Mouse (Mus musculus) kidney, adult 8-10 months (tissue): Measurements from ENCODE around the gene Slc15a1.
A peak's percentile ranks its signal among the peaks of the same experiment; 100 is the strongest.

Experiments
- DNase-seq, 2 experiments: peaks; one replicate each; pipeline ENCODE4 v3.0.0; 2022

Gene Slc15a1

DNA sequence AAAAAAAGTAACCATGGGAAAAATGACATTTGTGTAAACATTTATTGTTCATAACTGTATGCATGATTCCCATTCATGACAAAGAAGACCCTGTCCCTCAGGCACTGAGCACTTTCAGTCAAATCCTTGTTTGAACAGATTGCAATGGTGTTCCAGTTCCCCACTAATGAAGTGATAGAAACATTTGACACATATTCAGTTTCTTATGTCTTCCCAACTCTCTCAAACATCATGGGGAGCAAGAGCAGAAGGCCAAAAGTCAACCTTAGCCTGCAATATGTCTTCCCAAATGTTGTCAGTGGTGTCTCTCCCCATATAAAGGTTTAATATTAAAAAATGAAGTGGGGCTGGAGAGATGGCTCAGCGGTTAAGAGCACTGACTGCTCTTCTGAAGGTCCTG lies 19.3 kb downstream of the Slc15a1 start:
- DNase-seq = no peak

DNA sequence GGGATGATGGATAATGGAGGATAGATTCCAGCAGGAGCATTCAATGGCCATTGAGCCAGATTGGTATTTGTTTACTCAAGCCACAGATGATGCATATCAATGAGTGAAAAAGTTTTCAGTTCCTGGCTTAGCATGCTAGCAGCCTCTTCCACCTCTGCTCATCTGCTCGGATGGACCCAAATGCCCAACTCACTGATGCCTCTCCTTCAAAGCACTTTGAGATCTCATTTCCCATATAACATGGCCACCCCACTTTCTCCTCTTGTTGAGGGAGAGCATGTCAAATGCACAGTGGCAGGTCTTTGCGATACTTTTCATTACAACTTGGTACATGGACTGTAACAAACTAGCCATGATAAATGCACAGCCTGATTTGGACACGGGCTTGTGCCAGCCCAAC lies 20.6 kb downstream of the Slc15a1 start:
- no peak for DNase-seq

DNA sequence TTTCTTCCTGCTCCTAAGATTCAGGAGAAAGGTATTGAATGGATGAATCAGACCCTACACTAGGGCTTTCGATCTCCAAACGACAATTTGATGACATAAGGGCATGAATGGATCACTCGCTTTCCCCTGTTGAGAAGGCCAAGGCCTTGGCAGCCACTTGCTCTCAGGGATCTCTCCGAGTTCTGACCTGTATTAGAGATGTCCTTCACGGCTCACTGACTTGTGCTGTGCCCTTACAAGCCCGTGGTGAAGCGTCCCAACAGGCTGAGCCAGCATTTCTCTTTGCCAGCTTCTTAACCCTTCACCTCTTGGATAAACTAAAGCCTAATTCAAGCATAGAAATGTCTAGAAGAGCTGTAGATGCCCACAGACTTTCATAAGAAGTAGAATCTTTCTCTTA lies 22.9 kb downstream of the Slc15a1 start:
- peak; percentile 52 to 61 for DNase-seq

DNA sequence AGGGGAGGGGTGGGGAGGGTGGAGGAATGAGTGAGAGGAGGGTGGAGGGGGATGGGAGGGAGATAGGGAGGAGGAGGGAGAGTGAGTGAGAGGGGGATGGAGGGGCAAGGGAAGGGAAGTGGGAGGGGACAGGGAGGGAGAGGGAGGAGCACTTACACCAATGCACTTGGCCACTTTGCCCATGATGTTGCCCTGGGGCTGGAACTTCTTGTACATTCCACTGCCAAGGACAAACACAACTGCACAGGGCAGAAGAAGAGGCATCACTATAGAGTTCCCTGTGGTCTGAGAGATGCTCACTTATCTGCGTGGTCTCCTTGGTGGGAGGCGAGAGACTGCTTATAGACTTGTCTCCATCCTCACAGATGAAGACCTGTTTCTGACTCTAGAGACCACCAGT lies 23.5 kb downstream of the Slc15a1 start:
- no peak for DNase-seq

DNA sequence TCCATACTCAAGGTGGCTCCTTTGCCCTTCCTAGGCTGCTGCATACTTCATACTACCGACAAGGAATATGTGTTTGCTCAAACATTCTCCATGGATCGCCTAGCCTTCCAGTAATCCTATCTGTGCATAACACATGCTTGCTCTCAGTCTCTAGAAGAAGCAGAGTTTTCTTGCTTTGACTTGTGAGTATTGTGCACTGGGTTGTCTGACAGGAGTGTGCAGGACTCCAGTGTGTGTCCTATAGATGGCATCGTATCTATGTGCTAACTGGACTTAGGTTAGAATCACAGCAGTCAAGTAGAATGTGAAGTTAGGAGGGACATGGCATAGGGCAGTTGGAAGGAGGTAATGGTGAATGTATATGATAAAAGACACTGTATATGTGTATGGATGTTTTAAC lies 26.0 kb downstream of the Slc15a1 start:
- DNase-seq = no peak

DNA sequence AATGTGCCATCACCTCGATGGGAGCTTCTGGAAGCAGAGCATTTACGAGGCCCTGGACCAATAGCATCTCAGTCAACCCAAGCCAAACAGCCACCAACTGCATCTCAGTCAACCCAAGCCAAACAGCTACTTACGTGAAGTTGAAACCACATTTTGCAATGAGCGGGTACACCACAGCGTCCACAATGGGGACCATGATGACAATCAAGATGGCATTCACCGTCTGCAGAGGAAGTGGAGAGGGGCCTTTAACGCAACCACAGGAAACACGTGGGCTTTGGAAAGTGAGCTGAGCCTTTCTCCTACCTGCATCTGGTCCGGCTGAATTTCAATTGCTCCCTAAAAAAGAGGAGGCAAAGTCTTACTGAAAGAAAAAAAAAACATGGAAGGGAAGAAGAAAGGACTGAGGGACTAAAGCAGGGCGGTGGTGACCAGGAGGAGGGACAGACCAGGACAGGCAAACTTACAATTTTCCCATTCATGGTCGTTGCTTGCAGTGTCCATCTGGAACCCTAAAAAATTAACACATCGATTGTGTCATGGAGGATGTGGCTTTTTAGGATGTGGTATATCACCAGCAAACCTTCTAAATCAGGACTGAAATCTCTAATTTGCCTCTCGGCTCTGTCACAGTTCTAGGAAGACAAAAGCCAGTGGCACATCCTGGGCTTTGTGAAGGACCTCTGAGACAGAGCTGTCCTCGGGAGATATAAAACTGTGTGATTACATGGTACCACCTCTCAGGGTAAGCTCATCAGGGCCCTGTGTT lies 26.9 kb downstream of the Slc15a1 start:
- no peak for DNase-seq

DNA sequence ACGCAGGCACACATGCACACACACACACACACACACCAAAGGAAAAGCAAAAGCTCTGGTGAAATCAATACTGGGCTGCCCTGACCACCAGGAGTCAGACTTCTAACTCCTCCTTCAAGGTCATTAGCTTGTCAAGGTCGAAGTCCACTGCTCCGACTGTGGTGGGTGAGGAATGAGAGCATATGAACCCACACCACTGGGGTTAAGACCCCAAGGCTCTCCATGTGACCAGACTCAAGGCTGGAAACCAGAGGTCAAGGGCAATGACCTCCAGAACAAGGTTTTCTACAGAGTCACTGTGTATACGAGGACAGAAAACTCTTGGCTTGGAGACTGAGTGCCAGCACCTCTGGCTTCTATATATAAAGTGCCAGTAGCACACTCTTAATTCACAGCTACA lies 31.2 kb downstream of the Slc15a1 start:
- no peak for DNase-seq

DNA sequence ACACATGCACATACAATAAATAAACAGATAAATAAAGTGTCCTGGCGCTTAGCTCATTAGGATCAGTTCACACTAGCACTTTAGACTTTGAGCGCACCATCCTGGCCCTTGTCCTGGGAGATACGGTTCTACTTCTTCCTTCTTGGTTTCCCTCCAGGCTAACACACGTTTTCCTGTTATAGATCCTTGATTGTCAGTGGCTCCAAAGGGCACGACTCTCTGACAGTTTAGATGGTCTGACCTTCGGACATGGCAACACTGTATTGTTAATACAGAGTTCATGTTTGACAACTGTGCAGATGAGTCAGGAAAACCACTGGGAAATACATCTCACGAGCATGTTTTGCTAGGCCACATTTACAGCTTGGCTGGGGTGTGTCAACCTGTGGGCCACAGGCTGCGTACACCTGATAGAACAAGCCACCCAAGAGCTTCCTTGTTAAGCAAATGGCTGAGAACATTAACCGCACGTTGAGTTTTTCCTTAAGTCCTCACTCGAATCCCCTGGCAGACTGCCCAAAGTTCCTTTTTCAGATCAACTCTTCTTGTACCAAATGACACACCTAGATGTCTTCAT lies 33.4 kb downstream of the Slc15a1 start:
- DNase-seq = peak in 1 of 2 experiments; percentile 25

DNA sequence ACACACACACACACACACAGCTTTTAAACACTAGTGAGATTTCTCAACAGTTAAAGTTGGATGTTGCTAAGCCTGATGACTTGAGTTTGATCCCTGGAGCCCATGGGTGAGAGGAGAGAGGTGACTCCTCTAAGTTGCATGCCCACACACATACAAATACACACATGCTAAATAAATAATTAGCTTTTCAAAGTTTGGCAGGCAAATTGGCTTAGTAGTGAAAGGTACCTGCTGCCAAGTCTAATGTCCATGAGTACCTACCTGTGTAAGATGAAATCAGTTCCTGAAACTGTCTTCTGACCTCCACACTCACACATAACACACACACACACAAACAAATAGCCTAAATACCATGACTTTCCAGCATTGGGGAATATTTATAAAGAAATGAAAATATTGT lies 35.5 kb downstream of the Slc15a1 start:
- no peak for DNase-seq

DNA sequence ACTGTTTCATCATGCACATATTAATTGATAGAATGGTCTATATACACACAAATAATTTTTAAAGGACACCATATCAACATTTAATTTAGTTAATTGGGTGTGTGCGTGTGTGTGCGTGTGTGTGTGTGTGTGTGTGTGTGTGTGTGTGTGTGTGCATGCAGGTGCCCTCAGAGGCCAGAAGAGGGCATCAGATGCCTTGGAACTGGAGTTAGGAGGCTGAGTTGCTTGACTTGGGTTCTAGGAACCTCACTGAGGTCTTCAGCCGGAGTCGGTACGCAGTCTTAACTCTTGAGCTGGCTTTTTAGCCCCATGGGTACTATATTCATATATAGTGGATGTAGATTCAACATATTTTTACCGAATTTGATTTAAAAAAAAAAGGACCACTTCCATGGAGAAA lies 37.4 kb downstream of the Slc15a1 start:
- no peak for DNase-seq

DNA sequence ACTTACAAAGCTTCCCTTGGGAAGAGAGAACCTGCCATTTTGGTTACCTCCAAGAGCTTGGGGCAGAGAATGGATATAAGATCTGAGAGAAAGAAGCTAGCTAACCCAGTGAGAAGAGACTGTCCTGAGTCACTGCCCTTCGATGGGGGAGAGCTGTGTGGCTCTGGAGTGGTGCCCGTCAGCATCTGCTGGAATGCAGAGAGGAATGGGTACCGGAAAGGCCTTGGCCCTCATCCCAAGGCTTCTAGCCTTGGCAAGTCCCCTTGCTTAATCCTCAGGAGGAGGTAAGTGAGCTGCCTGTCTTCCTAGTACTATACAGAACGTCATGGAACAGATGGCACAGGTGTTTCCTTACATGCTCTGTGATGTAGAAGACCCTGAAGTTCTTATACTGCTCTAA lies 38.6 kb downstream of the Slc15a1 start:
- no peak for DNase-seq

DNA sequence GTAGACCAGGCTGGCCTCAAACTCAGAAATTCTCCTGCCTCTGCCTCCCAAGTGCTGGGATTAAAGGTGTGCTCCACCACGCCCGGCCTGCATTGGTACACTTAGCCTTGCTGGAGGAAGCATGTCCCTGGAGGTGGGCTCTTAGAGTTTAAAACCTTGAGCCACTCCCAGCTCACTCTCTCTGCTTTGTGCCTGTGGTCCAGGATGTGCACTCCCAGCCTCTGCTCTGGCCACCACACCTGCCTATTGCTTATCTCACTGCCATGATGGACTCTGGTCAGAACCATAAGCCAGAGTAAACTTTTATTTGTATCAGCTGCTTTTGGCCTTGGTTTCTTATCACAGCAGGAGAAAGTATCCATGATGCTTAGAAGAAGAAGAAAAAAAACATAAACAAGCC lies 40.7 kb downstream of the Slc15a1 start:
- DNase-seq = no peak

DNA sequence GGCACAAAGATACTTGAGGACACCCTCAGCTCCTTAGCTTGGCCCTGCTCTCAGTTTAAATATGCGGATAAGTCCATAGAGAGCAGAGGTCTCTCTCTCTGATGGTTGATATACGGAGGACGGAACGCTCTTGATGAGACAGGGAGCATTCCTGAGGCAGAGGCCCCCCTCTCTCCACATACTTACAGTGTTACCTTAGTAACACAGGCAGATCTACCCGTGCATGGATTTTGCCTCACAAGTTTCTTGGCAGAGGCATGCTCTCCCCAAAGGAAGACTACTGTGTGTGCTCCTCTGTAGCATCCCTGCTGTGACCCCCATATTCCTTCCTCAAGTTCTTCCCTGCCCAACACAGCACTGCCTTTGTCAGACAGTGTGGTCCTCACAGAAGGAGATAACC lies 42.3 kb downstream of the Slc15a1 start:
- DNase-seq = no peak

DNA sequence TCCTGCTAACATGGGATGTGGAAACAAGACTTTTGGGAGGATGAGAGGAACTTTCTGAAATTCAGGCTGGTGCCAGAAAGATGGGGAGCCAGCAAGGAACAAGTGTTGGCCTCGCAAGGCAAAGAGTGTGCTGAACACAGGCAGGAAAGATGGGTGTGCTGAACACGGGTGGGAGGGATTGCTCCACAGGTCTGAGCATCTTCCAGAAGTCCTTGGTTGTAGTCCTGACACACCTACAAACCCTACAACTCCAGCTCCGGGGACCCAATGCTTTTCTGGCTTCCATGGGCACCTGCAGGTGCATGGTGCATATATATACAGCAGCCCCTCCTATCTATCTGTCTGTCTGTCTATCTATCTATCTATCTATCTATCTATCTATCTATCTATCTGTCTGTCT lies 44.1 kb downstream of the Slc15a1 start:
- DNase-seq = no peak

DNA sequence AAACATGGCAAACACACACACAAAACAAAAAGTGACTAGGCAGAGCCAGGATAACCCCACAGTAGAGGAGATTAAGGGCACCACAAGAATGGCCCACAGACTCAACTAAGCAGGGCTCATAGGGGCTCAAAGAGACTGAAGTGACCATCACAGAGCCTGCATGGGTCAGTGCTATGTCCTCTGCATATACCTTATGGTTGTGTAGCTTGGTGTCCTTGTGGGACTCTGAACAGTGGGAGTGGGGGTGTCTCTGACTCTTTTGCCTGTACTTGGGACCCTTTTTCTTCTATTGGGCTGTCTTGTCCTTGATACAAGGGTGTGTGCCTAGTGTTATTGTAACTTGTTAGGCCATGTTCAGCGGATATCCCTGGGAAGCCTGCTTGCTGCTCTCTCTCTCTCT lies 46.5 kb downstream of the Slc15a1 start:
- DNase-seq = no peak

DNA sequence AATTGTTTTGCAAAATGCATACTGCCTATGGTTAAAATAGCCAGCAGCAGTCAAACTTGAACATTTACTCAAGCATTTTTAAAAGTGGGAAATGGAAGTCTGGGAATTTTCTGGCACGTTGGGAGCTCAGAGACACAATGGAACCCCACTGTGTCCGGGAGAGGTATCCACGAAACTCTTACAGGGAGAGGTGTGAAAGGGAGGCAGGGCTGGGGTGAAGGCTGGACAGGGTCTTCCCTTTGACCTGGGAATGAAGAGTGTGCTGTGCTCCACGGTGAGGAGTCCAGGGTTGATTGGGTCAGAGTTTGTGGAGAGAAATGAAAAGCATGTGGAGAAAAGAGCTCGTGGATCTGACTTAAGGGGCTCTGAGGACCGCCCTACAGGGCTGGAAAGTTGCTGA lies 47.5 kb downstream of the Slc15a1 start:
- no peak for DNase-seq

DNA sequence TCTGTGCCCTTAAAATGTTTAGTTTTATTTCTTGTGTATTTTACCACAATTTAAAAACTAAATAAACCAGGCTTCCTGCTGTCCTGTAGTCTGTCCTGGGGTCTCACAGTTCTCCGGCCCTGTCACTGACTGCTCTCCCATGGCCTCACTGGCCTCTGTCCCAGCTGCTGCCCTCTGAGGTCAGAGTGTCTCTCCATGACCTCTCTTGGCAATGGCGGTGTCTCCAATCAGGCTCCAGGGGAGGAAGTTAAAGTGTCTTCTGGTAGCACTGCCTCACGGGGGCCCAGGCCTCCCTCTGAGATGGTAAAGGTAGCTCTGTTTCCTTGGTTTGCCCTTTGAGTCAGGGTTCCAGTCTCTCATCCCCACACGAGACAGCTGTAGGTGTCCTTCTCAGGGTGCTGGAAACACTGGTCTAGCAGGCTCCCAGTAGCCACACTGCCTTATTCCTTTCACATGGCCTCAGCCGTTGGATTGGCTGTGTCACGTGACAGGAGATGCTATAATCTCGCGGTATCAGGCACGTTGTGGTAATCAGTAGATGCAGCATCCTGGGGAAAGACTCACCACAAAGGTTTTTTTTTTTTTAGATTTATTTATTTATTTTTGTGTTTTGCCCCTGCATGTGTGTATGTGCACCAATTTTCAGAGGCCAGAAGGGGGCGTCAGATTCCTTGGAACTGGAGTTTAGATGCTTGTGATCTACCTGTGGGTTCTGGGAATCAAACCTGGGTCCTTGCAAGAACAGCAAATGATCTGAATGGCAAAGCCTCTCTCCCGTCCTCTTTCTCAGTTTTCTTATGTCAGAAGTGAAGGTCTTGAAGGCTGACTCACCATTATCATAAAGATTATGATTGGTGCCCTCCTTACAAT lies 48.4 kb downstream of the Slc15a1 start:
- no peak for DNase-seq

DNA sequence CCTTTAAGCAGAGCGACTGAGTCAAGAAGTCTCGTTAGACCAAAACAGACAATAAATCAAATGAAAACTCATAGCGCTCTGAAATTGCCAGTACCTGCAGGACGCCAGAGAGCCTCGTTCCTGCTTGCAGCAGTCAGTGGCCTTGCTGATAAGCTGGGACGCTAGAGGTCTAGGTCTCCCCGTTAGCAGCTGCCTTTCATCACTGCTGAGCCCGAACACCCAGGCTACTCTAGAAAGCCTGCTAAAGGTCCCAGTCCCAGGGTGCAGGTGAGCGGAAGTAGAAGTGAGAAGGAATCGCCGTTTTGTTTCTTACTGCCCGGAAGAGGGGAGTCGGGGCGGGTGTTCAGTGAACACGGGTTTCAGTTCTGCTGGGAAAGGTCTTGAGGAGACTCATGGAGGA lies 49.1 kb downstream of the Slc15a1 start:
- DNase-seq = no peak

DNA sequence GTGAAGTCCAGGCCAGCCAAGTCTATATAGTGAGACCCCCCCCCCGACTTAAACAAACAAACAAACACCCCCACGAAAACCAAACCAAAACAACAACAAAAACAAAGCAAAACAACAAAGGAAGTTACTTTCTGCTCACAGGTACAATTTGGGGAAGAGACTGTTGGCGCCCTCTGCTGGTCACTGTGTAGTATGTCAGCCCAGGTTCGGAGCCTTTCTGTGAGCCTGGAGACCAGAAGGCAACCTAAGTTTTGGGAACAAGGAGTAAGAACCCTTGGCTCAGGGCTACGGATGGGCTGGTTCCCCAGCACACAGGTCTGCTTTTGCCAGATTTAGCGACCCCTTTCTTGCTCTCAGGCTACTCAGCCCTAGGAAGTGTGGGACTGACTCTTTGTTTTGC lies 49.5 kb downstream of the Slc15a1 start:
- peak; percentile 42 to 66 for DNase-seq

DNA sequence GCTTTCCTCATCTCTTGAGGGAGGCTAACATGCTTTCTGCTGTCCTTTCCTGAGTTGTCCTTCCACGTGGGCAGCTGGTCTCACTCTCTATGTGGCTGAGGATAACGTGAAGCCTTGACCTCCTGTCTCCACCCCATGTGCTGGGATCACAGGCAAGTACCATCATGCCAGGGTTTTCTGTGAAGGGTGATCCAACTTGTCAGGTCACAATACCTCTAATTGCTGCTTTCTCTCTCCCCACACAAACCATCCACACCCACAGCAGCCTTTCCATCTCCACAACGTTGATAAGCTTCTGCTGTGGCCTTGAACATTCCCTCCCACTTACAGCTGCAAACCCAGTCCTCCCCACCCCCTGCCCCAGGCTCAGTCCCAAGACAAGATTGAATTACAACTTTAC lies 51.9 kb downstream of the Slc15a1 start:
- no peak for DNase-seq

DNA sequence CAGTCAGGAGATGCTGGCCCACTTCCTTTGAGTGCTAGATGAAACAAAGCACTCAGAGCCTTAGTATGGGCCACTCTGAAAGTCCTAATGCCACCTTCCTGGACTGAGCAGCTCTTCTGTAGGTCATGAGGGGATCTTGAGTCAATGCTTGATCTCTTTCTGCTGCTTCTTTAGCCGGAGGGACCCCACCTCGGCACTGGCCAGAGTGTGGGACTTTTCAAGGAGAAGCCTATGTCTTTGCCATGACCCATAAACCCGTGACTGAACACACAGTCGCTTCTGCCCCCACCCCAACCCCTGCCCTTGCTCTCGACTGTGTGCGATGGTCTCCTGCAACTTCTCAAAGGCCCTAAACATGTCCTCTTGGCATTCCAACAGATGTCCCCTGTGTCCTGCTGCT lies 52.8 kb downstream of the Slc15a1 start:
- DNase-seq = no peak

DNA sequence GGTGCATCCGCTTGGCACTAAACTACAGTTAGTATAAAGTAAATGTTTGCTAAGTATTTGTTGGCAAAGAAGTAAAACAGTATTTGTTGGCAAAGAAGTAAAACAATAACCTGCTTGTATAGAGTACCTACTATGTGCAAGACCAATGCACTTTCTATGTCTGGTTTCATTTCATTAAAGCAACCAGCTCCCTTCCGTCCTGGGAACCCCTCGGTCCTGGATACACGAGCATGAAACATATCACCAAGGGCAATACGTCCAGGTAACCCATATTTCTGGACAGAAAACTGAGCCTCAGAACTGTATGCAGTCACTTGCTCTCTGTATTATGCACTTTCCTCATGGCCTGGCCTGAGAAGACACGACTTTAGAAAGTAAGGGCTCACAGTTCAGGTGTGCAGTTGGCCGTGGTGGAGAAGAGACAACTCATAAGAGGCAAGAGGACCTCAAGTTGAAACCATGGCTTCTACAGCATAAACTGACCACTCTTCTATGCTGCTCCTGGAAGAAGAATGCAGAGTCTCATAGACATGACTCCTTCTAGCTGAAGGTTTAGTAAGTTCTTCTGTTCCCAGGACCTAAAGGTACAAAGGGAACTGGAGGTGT lies 53.5 kb downstream of the Slc15a1 start:
- DNase-seq = no peak
